Mouse (Mus musculus): ENCODE results near the gene Fam120c.
A peak's percentile ranks its signal among the peaks of the same experiment; 100 is the strongest.
"Not testable (repeated sequence)": the region's sequence is repeated elsewhere in the genome, so short reads cannot be mapped to it uniquely, and the experiment has no call there.

The Fam120c gene

GRCm38 (mm10) chrX:151343761-151344500, at the start of gene Fam120c:
TSS of gene Fam120c (plus strand) at chrX:151344175.
- peak; percentile 86 for DNase-seq

- DNase-seq, result no peak
Measured at GRCm38 (mm10) chrX:151298329-151298728, 45.6 kb upstream of the Fam120c start.

- DNase-seq, result no peak
Measured at GRCm38 (mm10) chrX:151313732-151314131, 30.2 kb upstream of the Fam120c start.

- no peak for DNase-seq
Measured at GRCm38 (mm10) chrX:151333615-151334014, 10.4 kb upstream of the Fam120c start.

- no peak for DNase-seq
Measured at GRCm38 (mm10) chrX:151337804-151338203, 6.2 kb upstream of the Fam120c start.

- peak; percentile 36 for DNase-seq
Measured at GRCm38 (mm10) chrX:151344501-151344984, 568 bp downstream of the Fam120c start.

- peak; percentile 37 for DNase-seq
Measured at GRCm38 (mm10) chrX:151345333-151346125, 1.6 kb downstream of the Fam120c start.

- DNase-seq, result no peak
Measured at GRCm38 (mm10) chrX:151347278-151347677, 3.3 kb downstream of the Fam120c start.

- no peak for DNase-seq
Measured at GRCm38 (mm10) chrX:151349322-151349721, 5.3 kb downstream of the Fam120c start.

- DNase-seq, result no peak
Measured at GRCm38 (mm10) chrX:151418801-151419200, 74.8 kb downstream of the Fam120c start.

GRCm38 (mm10) chrX:151420791-151421190, 76.8 kb downstream of the Fam120c start:
- DNase-seq, result no peak

- DNase-seq, result no peak
Measured at GRCm38 (mm10) chrX:151443637-151444036, 99.7 kb downstream of the Fam120c start.

GRCm38 (mm10) chrX:151444189-151444588, 100.2 kb downstream of the Fam120c start:
- no peak for DNase-seq

GRCm38 (mm10) chrX:151488128-151488527, 144.2 kb downstream of the Fam120c start:
- DNase-seq, result no peak

GRCm38 (mm10) chrX:151493269-151493668, 149.3 kb downstream of the Fam120c start:
- DNase-seq, result not testable (repeated sequence)

GRCm38 (mm10) chrX:151496596-151496995, 152.6 kb downstream of the Fam120c start:
- DNase-seq, result no peak

GRCm38 (mm10) chrX:151508536-151508935, 164.6 kb downstream of the Fam120c start:
- DNase-seq, result no peak

- no peak for DNase-seq
Measured at GRCm38 (mm10) chrX:151509906-151510305, 165.9 kb downstream of the Fam120c start.

- DNase-seq, result no peak
Measured at GRCm38 (mm10) chrX:151513066-151513465, 169.1 kb downstream of the Fam120c start.

- no peak for DNase-seq
Measured at GRCm38 (mm10) chrX:151513694-151514093, 169.7 kb downstream of the Fam120c start.

GRCm38 (mm10) chrX:151518181-151518580, 174.2 kb downstream of the Fam120c start:
- no peak for DNase-seq

- DNase-seq, result no peak
Measured at GRCm38 (mm10) chrX:151520127-151520457, 176.1 kb downstream of the Fam120c start.

GRCm38 (mm10) chrX:151520458-151521322, 176.7 kb downstream of the Fam120c start, which contains the start of gene Phf8:
TSS of gene Phf8 (plus strand) at chrX:151520672.
- DNase-seq, result peak; percentile 93

Measured in right cerebral cortex, postnatal 4 days (tissue).